Mouse (Mus musculus): Measurements from ENCODE around the gene Mycbp. TPM values are rescaled to one million over a fixed set of nuclear protein-coding genes. Genes with fewer than 3 reads are reported as not detected.

The Mycbp gene
- polyA plus RNA-seq (2015; fragmentation: Nextera tagmentation; extraction: Ambion mirVana) = 31.5 and 46.3 TPM in 2 replicates

DNA sequence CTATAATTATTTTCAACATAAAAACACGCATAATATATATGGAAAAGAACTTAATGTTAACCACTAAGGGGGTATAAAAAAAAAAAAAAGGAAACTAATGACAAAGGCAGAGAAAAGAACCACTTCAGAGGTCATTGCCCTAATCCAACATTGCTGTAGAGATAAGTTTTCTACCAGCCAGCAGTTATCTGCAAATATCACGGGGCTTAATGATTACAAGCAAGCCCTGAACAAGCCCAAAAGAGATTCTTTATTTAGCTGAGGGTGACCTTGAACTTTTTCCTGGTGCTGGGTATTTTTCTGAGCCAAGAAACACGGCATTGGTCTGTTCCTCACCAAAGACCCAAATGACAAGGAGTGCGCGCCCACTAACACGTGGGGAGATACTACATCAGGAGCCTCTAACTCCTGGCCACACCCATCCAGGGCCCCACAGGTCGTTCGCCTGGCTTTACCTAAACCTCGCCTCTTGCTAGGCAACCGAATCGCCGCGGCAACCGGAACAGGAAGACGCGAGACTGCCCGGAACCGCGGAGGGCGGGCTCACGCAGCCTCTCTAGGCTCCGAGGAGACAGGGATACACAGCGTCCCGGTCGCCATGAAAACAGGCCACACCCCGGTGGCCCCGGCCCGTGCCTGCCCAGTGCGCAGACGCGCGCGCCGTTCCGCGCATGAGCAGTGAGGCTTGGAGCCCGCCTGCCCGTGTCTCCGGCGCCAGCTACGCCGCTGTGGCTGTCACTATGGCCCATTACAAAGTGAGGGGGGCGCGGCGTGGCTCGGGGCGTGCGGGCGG is at the start of gene Mycbp:
Gene Mycbp (plus strand): TSS at position 500 of the 793 bp plus-strand sequence.
- peak; percentile 100 for ATAC-seq (ENCODE audit: low FRiP score)
- H3K9ac ChIP-seq = peak within 1 kb of the TSS; percentile 84
- 1% methylated on average over 42 of the region's 49 CpGs for WGBS
- H3K27me3 ChIP-seq = no peaks in the 10 kb centered on the region
- H3K36me3 ChIP-seq = peaks cover 4% of the 10 kb centered on the region; the same call in 1 of the 2 replicates
- peak within 1 kb of the TSS; percentile 76 for H3K4me3 ChIP-seq
- no peaks in the 10 kb centered on the region for H3K9me3 ChIP-seq
- peaks cover 23% of the 10 kb centered on the region for H3K4me1 ChIP-seq (replicated peaks)
- peak within 1 kb of the TSS; percentile 81 for H3K4me2 ChIP-seq
- H3K27ac ChIP-seq = peak within 1 kb of the TSS; percentile 85

DNA sequence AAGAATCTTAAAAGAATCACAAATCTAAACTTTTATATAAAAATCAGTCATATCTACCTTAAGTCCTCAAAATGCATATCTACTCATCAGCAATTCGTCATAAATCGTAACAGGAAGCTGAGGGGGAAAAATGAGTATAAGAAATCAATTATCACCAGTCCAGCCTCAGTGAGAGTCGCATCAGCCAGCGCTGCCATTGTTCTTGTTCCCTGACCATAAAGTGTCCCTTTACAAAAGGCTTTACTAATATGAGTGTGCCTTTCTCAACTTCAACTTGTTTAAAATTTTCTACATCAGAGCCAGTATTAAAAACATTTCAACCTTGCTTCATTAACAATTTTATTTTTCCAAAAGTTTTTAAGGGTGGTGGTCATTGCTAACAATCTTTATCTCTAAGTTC is 47.7 kb upstream of the Mycbp start:
- Histone ChIP-seq H3K36me3 (no peaks in the 10 kb centered on the region), H3K9me3 (0 out of 2 replicates have a peak, but pooled peaks cover 3% of the 10 kb centered on the region), H3K27me3 (no peaks in the 10 kb centered on the region), H3K4me1 (replicated peaks) (no peaks in the 10 kb centered on the region), H3K4me3 (no peak overlapping the region), H3K9ac (no peak overlapping the region), H3K27ac (no peak overlapping the region), H3K4me2 (no peak overlapping the region)
- no peak for ATAC-seq (ENCODE audit: low FRiP score)
- 52% methylated on average over 4 of the region's 4 CpGs for WGBS

- no peak overlapping the region for H3K27ac ChIP-seq
- WGBS = 90% methylated on average over 7 of the region's 7 CpGs
- no peaks in the 10 kb centered on the region for H3K36me3 ChIP-seq
- H3K9me3 ChIP-seq = no peaks in the 10 kb centered on the region
- H3K9ac ChIP-seq = no peak overlapping the region
- ATAC-seq (ENCODE audit: low FRiP score) = no peak
- no peak overlapping the region for H3K4me2 ChIP-seq
- no peaks in the 10 kb centered on the region for H3K4me1 ChIP-seq (replicated peaks)
- H3K4me3 ChIP-seq = no peak overlapping the region
- no peaks in the 10 kb centered on the region for H3K27me3 ChIP-seq
Observed at GRCm38 (mm10) chr4:123858090-123858489, 46.5 kb upstream of the Mycbp start.

DNA sequence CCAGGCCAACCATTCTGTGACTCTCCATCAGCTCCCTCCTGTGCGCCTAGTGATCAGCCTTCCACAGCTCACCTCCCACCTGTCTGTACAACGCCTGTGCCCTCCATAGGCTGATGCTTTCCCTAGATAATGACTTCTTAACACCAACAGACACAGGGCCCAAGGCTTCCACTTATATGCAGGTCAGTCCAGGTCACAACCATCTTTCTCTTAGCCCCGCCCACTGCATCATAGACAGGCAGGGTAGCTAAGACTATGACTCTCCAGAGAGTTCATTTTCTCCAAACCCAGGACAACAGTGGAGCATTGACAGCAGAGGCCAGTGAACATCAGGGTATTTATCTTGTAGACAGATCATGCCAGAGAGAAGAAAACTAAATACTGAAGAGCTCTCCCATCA is 45.3 kb upstream of the Mycbp start, which contains the start of gene 4933427I04Rik:
Gene 4933427I04Rik (plus strand): TSS at position 301 of the 400 bp plus-strand sequence.
- Histone ChIP-seq H3K27ac (no peak within 1 kb of the TSS), H3K9ac (no peak within 1 kb of the TSS), H3K9me3 (no peaks in the 10 kb centered on the region), H3K4me3 (no peak within 1 kb of the TSS), H3K4me1 (replicated peaks) (no peaks in the 10 kb centered on the region), H3K36me3 (no peaks in the 10 kb centered on the region), H3K4me2 (no peak within 1 kb of the TSS), H3K27me3 (no peaks in the 10 kb centered on the region)
- 84% methylated on average over 3 of the region's 3 CpGs for WGBS
- ATAC-seq (ENCODE audit: low FRiP score) = no peak

- Histone ChIP-seq H3K4me1 (replicated peaks) (no peaks in the 10 kb centered on the region), H3K4me3 (no peak overlapping the region), H3K9ac (no peak overlapping the region), H3K27ac (no peak overlapping the region), H3K36me3 (no peaks in the 10 kb centered on the region), H3K4me2 (no peak overlapping the region), H3K9me3 (no peaks in the 10 kb centered on the region), H3K27me3 (no peaks in the 10 kb centered on the region)
- no peak for ATAC-seq (ENCODE audit: low FRiP score)
- 66% methylated on average over 2 of the region's 2 CpGs for WGBS
Observed at GRCm38 (mm10) chr4:123859803-123860202, 44.8 kb upstream of the Mycbp start.

GRCm38 (mm10) chr4:123860621-123861020 is 44.0 kb upstream of the Mycbp start:
- Histone ChIP-seq H3K9ac (no peak overlapping the region), H3K4me1 (replicated peaks) (no peaks in the 10 kb centered on the region), H3K36me3 (no peaks in the 10 kb centered on the region), H3K27ac (no peak overlapping the region), H3K9me3 (no peaks in the 10 kb centered on the region), H3K4me3 (no peak overlapping the region), H3K27me3 (no peaks in the 10 kb centered on the region), H3K4me2 (no peak overlapping the region)
- WGBS = 86% methylated on average over 5 of the region's 5 CpGs
- no peak for ATAC-seq (ENCODE audit: low FRiP score)

GRCm38 (mm10) chr4:123893726-123894125 is 10.9 kb upstream of the Mycbp start:
- no peak overlapping the region for H3K27ac ChIP-seq
- no peak for ATAC-seq (ENCODE audit: low FRiP score)
- H3K4me2 ChIP-seq = no peak overlapping the region
- 87% methylated on average over 5 of the region's 5 CpGs for WGBS
- H3K4me3 ChIP-seq = no peak overlapping the region
- H3K36me3 ChIP-seq = no peaks in the 10 kb centered on the region
- no peaks in the 10 kb centered on the region for H3K4me1 ChIP-seq (replicated peaks)
- no peaks in the 10 kb centered on the region for H3K27me3 ChIP-seq
- no peaks in the 10 kb centered on the region for H3K9me3 ChIP-seq
- H3K9ac ChIP-seq = no peak overlapping the region

DNA sequence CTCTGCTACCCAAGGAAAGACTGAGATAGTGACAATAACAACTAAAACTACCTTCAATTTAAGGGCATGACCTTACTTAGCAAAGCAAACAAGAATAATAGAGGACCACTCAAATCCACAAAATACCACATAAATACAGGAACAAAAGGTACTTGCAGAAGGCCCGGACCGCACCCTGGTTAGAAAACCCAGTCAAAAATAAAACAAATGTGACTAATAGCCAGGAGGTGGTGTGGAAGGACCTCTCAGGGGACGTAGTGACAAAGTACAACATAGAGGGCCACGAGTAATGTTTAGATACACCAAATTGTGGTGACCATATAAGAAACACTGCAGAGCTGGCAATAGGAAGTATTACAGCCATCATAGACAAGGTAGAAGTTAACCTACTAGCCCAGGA is 10.3 kb upstream of the Mycbp start:
- WGBS = 88% methylated on average over 4 of the region's 4 CpGs
- no peaks in the 10 kb centered on the region for H3K36me3 ChIP-seq
- H3K4me2 ChIP-seq = no peak overlapping the region
- H3K4me1 ChIP-seq (replicated peaks) = no peaks in the 10 kb centered on the region
- no peaks in the 10 kb centered on the region for H3K27me3 ChIP-seq
- no peak for ATAC-seq (ENCODE audit: low FRiP score)
- no peak overlapping the region for H3K27ac ChIP-seq
- no peak overlapping the region for H3K4me3 ChIP-seq
- no peak overlapping the region for H3K9ac ChIP-seq
- H3K9me3 ChIP-seq = no peaks in the 10 kb centered on the region

DNA sequence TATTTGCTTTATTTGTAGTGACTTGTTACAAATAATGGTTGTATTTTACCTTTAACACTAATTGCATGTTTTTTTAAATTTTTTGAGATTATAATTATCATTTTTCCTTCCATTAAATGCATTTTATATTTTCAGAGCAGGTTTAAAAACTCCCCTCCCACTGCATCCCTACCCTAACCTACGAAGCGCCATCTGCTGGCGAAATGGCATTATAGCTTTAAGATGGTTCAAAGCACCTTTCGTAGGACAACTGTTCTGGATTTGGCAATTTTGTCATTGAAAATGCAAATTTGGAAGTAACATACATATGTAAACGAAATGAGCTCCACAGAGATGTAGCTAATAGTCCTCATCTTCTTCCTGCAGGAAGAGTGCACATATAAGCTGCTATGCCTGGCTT is 5.9 kb upstream of the Mycbp start:
- H3K4me2 ChIP-seq = no peak overlapping the region
- H3K27ac ChIP-seq = no peak overlapping the region
- no peak for ATAC-seq (ENCODE audit: low FRiP score)
- peaks cover under 1% of the 10 kb centered on the region; the same call in 1 of the 2 replicates for H3K4me1 ChIP-seq (replicated peaks)
- H3K9ac ChIP-seq = no peak overlapping the region
- H3K27me3 ChIP-seq = no peaks in the 10 kb centered on the region
- no peaks in the 10 kb centered on the region for H3K9me3 ChIP-seq
- 9% methylated on average over 5 of the region's 5 CpGs for WGBS
- H3K36me3 ChIP-seq = no peaks in the 10 kb centered on the region
- no peak overlapping the region for H3K4me3 ChIP-seq

GRCm38 (mm10) chr4:123903432-123903831 is 1.2 kb upstream of the Mycbp start:
- H3K4me1 ChIP-seq (replicated peaks) = peaks cover 23% of the 10 kb centered on the region
- H3K4me2 ChIP-seq = no peak overlapping the region
- no peak overlapping the region for H3K4me3 ChIP-seq
- WGBS = 78% methylated on average over 3 of the region's 3 CpGs
- no peak for ATAC-seq (ENCODE audit: low FRiP score)
- no peaks in the 10 kb centered on the region for H3K9me3 ChIP-seq
- no peaks in the 10 kb centered on the region for H3K36me3 ChIP-seq
- no peak overlapping the region for H3K27ac ChIP-seq
- H3K9ac ChIP-seq = no peak overlapping the region
- H3K27me3 ChIP-seq = no peaks in the 10 kb centered on the region

DNA sequence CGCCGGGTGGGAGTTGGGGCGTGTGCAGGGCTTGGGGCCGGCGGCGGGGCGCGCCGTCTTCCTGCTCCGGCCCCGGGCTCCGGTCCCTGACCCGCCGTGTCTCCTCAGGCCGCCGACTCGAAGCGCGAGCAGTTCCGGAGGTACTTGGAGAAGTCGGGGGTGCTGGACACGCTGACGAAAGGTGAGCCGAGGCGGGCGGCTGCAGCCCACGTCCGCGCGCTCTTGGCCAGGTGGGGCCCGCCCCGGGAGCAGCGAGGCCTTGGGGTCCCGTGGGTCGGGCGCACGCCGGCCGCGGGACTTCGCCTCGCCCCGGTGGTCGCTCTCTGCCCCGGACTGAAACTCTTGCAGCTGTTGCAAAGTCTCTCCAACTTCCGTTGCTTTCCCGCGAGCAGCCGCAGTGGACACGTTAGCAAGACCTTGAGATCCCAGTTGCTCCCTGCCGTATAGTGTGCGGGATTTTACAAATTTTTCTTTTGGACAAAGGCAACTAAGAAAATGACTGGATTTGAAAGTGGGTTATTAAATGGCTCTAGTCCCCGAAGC is 565 bp downstream of the Mycbp start:
- Histone ChIP-seq H3K36me3 (peaks cover 6% of the 10 kb centered on the region; the same call in 1 of the 2 replicates), H3K27me3 (no peaks in the 10 kb centered on the region), H3K4me2 (peak overlapping the region; percentile 81), H3K27ac (peak overlapping the region; percentile 85), H3K9ac (peak overlapping the region; percentile 84), H3K4me3 (peak overlapping the region; percentile 76), H3K4me1 (replicated peaks) (peaks cover 23% of the 10 kb centered on the region), H3K9me3 (no peaks in the 10 kb centered on the region)
- ATAC-seq (ENCODE audit: low FRiP score) = peak; percentile 73
- WGBS = under 1% methylated on average over 33 of the region's 53 CpGs

DNA sequence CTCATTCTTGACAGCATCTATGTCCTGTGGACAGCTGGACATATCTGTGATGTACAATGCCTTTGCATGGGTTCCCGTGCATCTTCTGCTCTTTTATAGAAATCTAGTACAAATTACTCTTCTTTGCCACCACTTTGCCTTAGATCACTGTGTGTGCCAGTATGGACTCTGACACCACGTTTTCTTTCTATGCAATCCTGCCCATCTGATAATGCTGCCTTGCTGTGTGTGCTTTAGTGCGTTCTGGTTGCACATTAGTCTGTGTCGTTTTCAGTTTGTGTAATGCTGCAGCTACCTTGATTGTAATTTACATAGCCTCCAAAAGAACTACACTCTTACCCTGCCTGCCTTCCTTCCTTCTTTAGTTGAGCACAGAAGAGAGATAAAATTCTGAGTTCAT is 6.9 kb downstream of the Mycbp start:
- Histone ChIP-seq H3K27me3 (no peaks in the 10 kb centered on the region), H3K4me3 (no peak overlapping the region), H3K4me1 (replicated peaks) (peaks cover 21% of the 10 kb centered on the region), H3K9me3 (no peaks in the 10 kb centered on the region), H3K27ac (no peak overlapping the region), H3K9ac (no peak overlapping the region), H3K4me2 (no peak overlapping the region), H3K36me3 (peaks cover 31% of the 10 kb centered on the region)
- WGBS = 95% methylated on average over 4 of the region's 4 CpGs
- no peak for ATAC-seq (ENCODE audit: low FRiP score)

- H3K27ac ChIP-seq = no peak overlapping the region
- H3K9me3 ChIP-seq = no peaks in the 10 kb centered on the region
- WGBS = 69% methylated on average over 2 of the region's 2 CpGs
- no peak for ATAC-seq (ENCODE audit: low FRiP score)
- peaks cover 16% of the 10 kb centered on the region for H3K4me1 ChIP-seq (replicated peaks)
- peaks cover 31% of the 10 kb centered on the region for H3K36me3 ChIP-seq
- no peak overlapping the region for H3K4me3 ChIP-seq
- H3K27me3 ChIP-seq = no peaks in the 10 kb centered on the region
- H3K9ac ChIP-seq = no peak overlapping the region
- H3K4me2 ChIP-seq = no peak overlapping the region
Observed at GRCm38 (mm10) chr4:123912431-123912830, 7.8 kb downstream of the Mycbp start.
